Mouse (Mus musculus): ENCODE data around the gene Pax2.

The Pax2 gene

DNA sequence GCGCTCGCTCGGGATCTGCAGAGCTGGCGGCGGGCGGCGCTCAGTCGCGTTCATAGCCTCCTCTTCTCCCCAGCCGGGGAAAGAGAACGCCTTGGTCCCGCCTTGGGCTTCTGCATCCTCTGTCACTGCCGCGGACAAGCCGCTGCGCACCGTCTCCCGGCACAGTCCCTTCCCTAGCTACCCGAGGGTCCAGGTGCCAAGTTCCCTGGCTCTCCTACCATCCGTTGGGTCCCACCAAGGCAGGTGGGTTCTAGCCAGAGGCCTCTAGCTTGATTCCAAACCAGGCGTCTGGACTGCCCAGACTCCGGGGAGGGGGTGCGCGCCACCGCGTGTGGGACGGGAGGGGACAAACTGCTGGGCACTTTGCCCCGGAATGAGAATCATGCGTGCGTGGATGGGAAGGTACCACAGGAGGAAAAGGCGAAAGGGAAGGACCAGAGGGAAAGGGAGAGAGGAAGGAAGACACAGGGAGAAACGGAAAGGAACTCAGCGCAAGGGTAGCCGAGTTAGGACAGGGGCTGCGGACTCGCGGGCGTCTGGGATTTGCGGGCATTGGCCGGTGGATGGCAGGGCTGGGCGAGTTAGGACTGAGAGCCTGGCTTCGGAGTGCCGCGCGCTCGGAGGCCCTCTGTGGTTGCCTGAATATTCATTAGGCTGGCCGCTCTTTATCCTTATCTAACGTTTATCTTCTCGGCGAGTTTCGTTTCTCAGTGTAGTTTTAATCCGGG is at the start of gene Pax2:
Pax2 (plus strand) TSS at position 353 of the 728 bp plus-strand sequence.
- DNase-seq (ENCODE audit: low spot score in 2 of 2), result peak in 1 of 2 experiments; percentile 13

DNA sequence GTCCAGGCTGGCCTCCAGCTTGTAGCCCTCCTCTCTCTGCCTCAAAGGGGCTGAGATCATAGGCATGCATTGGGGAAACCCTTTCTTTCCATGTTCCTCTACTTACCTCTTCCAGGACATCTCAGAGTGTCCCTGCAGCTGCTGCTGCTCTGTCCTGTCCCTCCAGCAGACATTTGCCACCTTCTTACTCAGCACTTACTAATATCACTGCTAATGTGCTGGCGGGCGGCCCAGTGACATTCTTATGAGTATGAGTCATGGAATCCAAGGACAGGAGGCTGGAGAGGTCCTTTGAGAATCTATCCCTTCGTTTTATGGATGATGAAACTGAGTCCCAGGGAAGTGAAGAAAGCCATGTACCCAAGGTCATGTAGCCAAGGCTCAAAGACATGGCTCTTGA is 47.0 kb upstream of the Pax2 start:
- DNase-seq (ENCODE audit: low spot score in 2 of 2), result peak in 1 of 2 experiments; percentile 27

DNA sequence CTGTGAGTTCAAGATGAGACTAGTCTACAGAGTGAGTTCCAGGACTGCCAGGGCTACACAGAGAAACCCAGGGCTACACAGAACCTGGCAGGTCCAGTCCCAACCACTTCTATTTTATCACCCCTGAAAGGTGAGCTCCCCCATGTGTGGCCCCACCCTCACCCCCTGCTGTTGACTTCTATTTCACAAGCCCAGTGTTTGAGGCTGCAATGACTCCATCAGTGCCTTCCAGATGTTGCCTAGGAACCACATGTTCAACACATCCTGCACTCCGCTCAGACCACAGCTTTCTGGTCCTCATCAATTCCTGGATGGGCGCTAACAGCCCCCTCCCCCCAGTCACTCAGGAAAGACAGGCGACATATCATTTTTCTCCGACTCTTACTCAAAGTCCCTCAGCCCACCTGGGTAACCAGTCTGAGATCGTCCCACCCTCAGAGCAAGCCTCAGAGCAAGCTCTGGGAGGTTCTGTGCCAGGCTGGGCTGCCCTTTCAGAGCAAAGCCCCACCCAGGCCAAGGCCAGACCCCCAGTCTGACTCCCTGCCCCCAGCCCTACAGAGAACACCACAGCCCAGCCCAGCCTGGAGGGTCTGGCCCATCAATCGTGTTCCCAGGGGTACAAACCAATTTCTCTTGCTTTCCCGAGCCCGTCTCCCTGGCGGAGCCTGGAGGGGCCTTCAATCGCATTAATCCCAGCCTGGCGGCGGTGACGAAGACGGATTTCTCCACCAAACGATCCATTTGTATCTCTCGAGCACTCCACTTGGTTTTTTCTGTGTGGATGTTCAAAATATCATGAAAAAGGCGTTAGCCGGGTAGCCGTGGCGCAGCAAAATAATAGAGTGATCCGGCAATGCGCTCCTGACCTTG is 38.9 kb upstream of the Pax2 start:
- DNase-seq (ENCODE audit: low spot score in 2 of 2), result no peak

DNA sequence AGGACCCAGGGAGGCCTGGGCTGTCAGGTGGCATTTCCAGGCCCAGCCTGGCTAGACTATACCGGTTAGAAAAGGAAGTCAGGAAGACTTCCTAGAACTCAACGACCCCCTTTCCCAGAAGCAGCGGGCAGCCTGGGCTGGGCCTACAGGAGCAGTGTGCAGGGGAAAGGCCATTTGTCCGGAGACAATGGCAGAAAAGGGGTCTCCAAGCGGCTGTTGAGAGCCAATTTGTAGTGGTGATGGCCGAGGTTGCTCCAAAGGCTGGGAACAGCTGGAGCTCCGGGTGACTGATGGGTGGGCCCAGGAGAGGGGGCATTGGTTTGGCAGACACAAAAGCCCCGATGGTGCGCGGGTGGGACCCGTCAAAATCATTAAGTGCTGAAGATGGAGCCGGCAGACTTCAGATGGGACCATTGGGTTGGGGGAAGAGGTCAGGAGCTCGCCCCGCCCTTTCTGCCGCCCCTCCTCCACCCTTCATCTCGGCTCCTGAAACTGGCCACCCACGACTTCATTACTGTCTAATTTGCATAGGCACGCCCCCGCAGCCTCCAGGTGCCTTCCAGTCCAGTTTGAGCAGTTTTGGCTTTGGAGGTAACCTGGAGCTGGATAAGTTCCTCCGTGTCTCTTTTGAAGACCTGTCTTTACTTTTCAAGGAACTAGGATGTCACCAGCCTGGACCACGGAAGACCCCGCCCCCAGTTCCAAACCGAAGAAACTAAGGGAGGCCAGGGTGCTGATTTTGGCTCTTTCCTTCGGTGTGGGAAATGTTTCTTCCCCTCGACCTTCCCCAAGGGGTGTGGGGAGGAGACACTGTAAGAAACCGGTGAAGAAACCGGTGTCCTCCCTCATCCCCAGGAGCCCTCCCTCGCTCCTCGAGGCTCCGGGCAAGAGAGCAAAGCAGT is 36.3 kb upstream of the Pax2 start:
- DNase-seq (ENCODE audit: low spot score in 2 of 2), result no peak

DNA sequence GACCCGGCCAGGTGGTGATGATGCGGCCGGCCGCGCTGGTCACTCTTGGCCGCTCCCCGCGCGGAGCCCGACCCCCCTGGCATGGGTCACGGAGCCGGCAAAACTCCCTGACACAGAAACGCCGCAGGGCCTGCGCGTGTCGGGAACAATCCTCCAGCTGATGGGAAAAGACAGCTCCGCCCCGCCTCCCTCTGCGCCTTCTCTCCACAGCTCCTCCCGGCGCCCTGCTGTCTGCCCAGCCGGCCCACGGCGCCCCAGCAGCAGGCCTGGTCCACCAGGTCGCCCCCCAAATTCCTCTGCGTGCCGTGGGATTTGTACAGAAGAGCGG is 35.7 kb upstream of the Pax2 start:
- no peak for DNase-seq (ENCODE audit: low spot score in 2 of 2)

DNA sequence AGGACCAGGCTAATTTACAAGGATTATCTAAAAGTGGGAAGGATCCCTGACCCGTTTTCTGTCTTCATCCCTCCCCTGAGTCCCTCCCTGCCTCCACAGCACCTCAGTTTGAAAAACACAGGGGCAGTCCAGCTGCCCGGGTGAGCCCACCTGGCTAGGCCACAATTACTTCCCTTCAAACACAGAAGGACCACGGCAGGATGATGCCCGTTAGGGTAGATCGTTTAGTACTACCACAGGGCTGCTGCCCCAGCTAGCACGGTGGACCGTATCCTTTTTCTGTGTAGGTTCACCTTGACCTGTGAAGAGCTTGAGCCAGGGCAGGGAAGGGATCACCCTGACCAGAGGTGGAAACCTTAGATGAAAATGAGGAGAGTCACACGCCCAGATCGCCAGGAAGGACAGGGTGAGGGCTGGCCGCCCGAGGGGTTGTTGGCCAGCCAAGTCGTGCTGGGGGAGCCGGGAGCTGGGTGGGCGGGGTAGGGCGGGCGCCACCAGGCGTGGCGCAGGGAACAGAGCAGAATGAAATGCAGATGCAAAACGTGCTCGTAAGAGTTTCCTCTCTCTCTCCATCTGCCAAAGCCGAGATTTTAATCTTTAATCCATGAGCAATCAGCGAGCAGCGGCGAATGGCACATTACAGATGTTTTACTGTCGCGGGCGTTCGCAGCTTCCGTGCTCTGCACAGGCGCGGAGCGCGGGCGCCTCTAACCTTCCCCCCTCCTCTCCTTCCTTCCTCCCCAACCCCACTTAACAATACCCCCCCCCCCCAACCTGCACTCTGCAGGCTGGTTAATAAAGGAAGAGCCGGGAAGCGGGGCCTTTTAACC is 32.0 kb upstream of the Pax2 start:
- no peak for DNase-seq (ENCODE audit: low spot score in 2 of 2)

DNA sequence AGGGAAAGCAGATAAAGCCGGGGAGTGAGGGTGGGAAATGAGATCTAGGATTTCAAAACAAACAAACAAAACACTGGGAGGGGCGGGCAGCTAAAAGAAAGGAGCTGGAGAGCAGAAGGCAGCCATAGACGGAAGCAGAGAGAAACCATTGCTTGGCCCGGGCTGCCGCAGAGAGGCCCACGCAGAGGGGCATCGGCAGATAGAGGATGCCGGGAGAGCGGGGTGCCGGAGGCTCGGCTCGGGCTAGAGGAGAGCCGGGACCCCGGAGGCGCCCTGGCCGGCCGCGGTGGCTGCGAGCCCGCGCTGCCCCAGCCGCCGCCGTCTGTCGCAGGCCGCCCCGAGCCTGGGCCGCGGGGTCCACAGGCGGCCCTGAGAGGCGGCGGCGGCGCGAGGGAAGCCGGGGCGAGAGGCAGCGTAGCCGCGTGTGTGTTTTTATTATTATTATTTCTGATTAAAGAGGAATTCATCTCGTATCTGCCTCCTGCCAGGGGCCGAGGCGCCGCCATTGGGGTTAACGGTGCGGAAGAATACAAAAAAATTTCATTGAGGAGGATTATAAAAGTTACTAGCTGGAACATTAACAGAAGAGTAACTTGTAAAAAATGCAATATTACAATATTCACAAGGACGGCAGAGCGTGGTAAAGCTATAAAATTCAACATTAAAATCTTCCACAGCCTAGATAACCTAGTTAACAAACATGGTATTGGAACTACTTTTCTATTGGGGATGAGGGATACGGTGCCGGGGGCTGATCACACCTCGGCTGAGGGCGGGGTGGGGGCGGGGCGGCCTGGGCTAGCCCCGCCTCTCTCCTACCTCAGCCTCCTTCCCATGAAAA is 29.7 kb upstream of the Pax2 start:
- DNase-seq (ENCODE audit: low spot score in 2 of 2), result peak in 1 of 2 experiments; percentile 28

DNA sequence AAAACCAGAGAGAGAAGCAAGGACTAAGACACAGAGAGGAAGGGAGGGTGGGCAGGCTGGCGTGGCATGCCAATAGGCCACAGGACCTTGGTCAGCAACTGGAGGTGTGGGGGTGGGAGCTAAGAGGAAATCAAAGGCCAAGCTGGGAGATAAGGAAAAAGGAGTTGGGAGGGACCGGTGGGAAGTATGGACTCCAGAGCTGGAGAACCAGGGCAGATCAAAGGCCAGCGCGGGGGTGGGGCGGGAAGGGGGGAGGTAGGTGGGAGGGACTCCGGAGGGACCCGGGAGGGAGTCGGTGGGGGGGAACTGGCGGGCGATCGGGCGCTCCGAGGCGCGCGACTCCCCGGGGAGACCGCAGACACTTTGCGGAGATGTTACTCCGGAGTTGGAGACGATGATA is 21.7 kb upstream of the Pax2 start:
- no peak for DNase-seq (ENCODE audit: low spot score in 2 of 2)

DNA sequence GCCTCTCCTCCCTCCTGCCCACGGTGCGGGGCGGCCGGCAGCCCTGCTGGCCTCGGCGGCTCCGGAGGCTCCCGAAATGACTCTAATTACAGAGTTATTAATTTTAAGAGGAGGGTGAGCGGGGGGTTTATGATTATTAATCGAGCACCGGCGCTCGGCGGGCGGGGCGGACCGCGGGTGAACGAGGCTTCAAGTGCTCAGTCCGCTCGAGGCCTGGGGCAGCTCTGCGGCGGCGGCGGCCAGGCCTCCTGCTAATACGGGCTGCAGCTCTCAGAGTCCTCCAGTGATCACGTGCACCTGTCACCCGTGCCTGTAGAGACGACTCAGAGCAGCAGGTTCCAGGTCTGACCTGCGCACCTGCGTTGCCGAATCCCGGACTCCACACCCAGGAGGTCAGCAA is 21.2 kb upstream of the Pax2 start:
- no peak for DNase-seq (ENCODE audit: low spot score in 2 of 2)

DNA sequence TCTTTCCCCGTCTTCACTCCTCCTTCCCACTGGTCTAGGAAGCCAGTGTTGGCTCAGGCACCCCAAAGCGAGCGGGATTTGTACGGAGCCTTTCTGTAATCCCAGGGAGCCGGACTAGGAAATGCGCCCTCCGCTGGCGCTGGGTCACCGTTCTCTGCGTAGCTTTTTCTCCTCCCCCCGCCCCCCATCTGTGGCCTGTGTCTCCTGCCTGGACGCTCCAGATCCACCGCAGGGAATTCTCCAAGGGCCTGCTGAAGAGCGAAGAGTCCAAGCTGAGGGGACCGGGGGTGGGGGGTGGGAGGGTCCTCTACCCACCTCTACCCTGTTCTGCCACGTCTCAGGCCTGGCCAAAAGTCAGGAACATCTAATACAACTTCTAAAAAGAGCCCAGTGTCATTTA is 15.5 kb upstream of the Pax2 start:
- DNase-seq (ENCODE audit: low spot score in 2 of 2), result no peak

DNA sequence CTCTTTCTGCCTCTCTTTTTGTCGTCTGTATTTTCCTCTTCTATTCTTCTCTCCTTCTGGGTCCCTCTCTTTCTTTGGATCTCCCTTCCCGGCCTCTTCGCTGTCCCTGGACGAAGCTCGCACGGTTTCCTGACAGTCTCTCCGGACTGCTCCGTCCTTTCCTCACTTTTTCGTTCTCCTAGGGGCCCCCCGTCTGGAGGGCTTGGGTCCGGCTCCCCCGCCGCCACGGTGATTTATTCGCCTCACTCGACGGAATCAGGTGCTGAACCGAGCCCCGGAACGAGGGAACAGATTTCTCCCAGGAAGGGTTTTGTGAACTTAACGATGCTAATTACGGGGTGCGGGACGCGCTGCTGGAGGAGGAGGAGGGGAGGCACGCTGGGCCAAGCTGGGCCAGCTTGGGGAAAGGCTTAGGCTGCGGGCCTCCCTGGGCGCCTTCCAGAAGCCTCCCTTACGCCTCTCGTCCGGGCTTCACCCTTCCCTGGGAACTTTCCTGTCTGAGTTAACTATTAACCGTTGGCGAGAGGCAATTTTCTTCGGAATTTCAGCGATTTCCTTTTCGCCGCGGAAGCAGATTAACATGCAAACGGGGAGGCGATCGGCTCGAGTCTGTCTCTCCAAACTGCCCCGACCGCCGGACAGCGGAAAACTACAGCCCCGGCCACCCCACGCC is 14.6 kb upstream of the Pax2 start:
- no peak for DNase-seq (ENCODE audit: low spot score in 2 of 2)

DNA sequence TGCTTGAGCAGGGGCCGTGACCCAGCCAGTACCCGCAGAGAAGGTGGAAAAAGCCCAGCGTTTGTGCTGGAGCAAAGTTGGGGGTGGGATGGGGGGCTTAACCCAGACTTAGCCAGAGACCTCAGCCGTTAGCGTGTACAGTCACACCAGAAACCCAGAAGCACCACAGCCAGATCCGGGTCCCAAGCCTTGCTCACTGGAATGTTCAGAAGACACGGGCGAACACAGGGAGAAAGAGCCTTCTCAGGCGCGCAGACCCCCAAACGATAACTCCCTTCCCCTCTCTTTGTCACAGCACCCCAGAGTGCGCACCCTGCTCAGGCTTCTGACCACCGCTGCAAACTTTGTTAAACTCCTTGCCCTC is 14.1 kb upstream of the Pax2 start:
- DNase-seq (ENCODE audit: low spot score in 2 of 2), result no peak

DNA sequence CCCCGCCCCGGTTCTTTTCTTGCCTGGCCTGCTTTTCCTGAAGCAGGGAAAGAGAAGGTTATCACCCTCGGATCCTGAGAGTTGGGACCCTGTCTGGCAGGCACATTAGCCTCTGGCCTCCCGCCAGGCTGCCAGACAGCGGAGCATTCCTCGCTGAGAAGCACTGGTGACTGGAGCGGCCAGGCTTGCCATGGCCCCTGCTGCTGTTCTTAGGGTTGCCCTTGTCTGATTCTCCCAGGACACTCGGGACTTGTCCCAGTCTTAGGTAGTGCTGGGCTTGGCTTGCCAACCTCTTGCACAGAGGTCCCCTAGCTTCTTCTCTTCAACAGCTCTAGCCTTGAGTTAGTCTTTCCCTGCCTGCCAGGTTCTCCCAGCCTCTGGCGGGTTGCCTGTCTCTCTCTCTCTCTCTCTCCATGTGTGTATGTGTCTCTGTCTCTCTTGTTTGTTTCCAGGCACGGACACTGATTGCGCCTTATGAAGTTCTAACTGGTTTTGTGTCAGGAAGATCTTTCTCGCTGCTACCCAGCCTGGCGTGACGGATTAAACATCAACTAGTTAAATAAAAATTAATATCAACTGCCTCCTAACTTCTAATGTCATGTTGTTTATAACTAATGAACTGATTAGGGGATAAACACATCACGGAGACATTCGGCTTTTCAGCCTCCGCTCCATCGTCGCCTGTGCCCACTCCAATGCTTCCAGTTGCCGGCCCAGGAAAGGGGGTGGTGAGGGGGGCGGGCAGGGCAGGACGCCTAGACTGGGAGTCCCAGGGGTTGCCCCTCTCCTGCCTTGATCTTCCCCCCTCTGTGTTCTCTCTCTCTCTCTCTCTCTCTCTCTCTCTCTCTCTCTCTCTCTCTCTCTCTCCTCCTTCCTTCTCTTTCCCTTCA is 13.5 kb upstream of the Pax2 start:
- no peak for DNase-seq (ENCODE audit: low spot score in 2 of 2)

DNA sequence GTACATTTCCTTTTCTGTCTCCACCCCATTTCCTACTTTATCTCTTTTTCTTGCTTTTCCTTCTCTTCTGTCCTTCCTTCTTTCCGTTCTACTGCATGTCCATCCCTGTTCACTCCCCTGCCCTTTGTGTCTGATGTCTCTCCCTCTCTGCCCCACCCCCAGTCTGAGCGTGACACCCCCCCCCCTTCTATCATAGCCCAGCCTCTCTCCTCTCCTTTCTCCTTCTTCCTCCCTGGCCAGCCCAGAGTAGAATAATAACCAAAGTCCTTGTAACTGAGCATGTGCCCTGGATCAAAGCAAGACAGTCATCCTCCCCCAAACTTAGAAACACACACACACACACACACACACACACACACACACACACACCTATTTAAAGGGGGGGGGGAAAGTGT is 12.8 kb upstream of the Pax2 start:
- DNase-seq (ENCODE audit: low spot score in 2 of 2), result no peak

DNA sequence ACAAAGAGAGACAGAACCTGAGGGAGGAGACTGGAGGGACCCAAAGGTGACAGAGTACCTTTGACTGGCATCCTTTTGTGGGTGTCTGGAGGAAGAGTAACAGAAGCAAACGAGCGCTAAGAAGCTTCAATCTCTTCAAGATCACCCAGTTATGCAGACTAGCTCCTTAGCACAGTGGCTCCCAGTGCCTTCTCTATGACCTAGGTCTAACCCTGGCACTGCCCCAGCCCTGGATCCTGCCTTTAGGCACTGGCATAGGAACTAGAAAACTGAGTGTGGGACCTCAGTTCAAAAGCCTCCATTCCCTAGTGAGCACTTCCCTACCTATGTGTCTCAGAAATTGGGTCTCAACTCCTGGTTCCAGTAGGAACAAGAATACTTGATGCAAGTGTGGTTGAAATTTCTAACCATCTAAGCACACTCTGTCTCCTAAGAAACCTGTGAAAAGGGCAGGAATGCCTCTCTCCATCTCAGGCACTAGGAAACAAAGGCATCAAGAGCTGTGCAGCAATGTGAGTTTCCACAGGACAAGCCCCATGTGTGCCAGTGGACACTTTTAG is 11.8 kb upstream of the Pax2 start:
- DNase-seq (ENCODE audit: low spot score in 2 of 2), result no peak

DNA sequence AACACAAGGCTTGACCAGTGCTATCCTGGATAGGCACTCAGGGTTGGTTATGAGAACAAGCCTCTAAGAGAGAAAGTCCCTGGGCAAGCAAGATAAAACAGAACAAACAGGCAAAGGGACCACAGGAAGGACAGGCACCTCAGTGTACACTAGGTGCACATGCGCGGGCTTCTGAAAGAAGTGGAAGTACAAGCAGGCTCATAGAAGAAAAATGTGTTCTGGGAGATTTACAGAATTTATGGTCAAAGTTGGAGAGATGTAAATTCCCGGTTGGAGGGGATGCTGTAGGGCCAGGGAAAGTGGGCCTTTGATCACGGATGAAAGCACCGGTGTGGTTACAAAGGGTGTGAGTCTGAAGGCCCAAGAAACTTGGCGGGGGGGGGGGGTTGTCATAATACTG is 10.1 kb upstream of the Pax2 start:
- no peak for DNase-seq (ENCODE audit: low spot score in 2 of 2)

DNA sequence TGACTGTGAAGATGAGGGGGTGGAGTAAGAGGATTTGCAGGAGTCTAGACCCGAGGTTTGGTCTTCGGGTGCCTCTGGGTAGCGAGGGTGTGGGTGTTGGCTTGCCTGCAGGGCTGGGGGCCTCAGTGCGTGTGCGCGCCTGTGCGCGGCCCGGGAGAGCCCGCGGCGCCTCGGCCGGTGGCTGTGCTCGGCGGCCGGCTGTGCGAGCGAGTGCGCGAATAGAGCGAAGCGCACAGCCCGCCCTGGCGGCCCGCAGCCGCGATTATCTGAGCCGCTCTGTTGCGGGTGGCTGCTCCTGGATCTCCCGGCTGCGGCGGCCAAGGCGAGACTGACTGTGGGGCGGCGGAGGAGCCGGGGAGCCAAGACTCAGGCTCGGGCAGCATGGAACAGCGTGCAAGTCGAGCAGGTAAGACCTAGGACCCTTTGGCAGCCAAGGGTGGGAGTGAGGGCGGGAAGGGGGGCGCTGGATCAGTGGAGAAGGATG is 9.3 kb upstream of the Pax2 start:
- DNase-seq (ENCODE audit: low spot score in 2 of 2), result no peak

DNA sequence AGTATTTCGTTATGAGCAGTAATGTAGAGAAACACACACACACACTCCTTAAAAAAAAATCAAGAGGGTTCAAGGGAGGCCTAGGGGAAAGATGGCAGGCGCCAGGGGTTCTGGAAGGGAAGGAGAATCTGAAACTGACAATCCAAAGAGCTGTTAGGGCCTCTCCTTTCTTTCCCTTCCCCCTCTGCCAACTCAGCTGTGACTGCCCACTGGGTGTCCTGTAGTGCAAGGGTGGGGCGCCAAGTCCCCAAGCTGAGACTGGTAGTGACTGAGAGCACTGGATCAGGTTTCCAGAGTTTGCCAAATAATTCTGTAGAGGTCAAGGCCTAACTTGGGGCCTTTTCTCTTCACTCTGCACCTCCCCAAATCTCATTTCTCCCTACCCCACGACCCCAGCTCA is 8.4 kb upstream of the Pax2 start:
- DNase-seq (ENCODE audit: low spot score in 2 of 2), result no peak

DNA sequence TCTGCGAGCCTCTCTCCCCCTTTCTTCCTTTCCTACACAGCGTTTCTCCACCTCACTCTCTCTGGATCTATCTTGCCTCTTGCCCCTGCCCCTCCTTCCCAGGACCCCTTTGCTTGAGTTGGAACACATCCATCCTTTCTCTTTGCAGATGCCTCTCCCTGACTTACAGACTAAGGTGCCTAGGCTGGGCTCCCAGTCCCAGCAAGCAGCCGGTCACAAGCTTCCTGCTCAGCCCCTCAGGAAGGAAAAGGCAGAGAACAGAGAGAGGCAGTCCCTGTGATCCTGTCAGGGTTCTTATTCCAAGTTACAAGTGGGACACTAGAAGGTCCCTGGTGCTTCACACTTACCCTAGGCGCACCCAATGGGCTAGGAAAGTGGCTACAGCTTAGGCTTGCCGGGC is 7.6 kb upstream of the Pax2 start:
- no peak for DNase-seq (ENCODE audit: low spot score in 2 of 2)
